Mouse (Mus musculus): ENCODE data around the gene Ext2.

- no peak for TF ChIP-seq GATA1 (IDR thresholded peaks at IDR 0.05; ENCODE audit: borderline replicate concordance, low read length)
- no peak for TF ChIP-seq FLI1 (IDR thresholded peaks at IDR 0.05; ENCODE audit: low read length)
These were observed 150.7 kb downstream of the Ext2 start for GRCm38 (mm10) chr2:93671573-93672184.

Measured in megakaryocyte, embryonic 14.5 days (primary cell).